Mouse (Mus musculus) olfactory bulb, adult 2 months (tissue): ENCODE measurements around the gene Trpm8.

Experiments
- CTCF ChIP-seq: fragments of 200-500 bp; IDR thresholded peaks from 2 replicates; pipeline ENCODE4 v1.5.1; 2012; ENCODE audit warnings: low read depth, mild to moderate bottlenecking, low read length, moderate library complexity; ENCODE audit not compliant: insufficient read depth
- POLR2A ChIP-seq: fragments of 200-500 bp; IDR thresholded peaks from 2 replicates; pipeline ENCODE4 v1.6.1; 2012; ENCODE audit warnings: mild to moderate bottlenecking, low read depth, low read length, moderate library complexity; ENCODE audit not compliant: insufficient read depth

DNA sequence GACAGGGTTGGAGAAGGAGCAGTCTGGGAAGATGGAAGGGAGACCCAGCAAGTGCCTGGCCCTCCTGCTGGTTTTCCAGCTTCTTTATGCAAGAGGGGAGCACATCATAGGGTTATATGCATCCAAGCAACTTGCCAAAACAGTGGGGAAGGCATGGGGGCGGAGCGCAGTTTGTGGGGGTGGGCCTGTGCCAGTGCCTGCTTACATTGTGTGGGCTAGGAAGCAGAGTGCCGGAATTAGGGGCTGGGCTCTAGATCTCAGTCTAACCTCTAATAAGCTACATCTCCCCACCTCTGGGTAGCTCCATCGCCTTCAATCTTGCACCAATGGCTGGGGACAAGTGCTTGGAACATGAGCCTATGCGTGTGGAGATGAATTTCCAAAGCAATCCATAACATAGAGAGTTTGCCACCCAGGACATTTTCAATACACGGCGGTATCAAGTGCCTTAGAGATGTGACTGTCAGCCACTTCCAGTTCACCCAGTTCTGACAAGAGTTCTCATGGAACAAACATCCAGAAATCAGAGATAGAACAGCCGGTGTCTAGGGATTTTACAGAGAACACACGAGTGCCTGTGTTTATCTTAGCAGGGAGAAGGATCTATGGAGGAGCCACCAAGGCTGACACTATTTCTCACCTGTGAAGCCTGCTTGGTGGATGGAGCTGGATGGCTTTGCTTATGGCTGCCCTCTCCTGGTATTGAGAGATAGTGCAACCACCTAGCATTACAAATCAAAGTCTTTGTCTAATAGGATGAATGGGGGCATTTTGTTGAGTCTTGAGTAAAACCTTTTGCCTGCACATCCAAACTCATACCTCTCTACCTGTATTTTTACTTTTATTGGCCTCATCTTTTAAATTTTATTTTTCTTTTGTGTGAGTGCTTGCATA is 23.9 kb downstream of the Trpm8 start:
- TF ChIP-seq POLR2A (no peak), CTCF (no peak)
